Mouse (Mus musculus): ENCODE measurements at regions not wholly inside any gene's neighbourhood (a gene's known extent, or its start where the extent isn't known, plus 50 kb on each side); places are given as distances from the start of the nearest gene placed in this dataset.
"Not testable (repeated sequence)": the region's sequence is repeated elsewhere in the genome, so short reads cannot be mapped to it uniquely, and the experiment has no call there.

GRCm38 (mm10) chr9:15420677-15421076 is 63.1 kb upstream of the Cep295 start:
- DNase-seq (ENCODE audit: low read depth, low spot score): no peak

DNA sequence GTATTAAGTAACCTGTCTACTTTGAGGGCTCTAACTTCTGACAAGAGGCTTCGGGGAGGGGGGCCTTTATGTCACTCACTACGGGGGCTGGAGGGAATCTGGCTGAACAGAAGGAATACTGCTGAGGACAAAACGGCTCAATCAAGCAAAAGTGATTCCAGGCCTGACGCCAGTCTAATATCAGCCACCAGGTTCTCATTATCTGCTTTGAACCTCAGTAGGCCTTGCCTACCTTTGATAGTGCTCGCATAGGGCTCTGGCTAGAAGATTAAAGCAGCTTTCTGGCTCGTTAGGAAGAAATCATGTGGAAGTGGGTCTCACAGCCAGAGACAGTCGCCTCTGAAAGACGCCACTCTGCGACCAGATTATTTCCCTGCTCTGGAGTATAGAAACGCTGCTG is 64.3 kb upstream of the Cep295 start:
- no peak overlapping the region for H3K27ac ChIP-seq (ENCODE audit: insufficient read depth, low read depth, low read length, poor library complexity, severe bottlenecking)
- TF ChIP-seq ZC3H11A (IDR thresholded peaks at IDR 0.05; ENCODE audit: borderline replicate concordance, low read depth, low read length): no peak
- TF ChIP-seq CHD2 (IDR thresholded peaks at IDR 0.05; ENCODE audit: low read depth, low read length): no peak
- no peak for TF ChIP-seq ZNF384 (IDR thresholded peaks at IDR 0.05; ENCODE audit: low read depth, low read length)
- TF ChIP-seq HCFC1 (IDR thresholded peaks at IDR 0.05; ENCODE audit: borderline replicate concordance, insufficient read depth, low read length): no peak
- no peak for TF ChIP-seq MAFK (IDR thresholded peaks at IDR 0.05; ENCODE audit: insufficient read depth, low read depth, low read length)
- no peaks in the 10 kb centered on the region for H3K4me1 ChIP-seq (ENCODE audit: control insufficient read depth in 2 of 2, insufficient read depth in 2 of 2, low read length in 2 of 2, poor library complexity in 1 of 2)
- no peak for DNase-seq (ENCODE audit: low read depth, low spot score)
- no peak overlapping the region for H3K9ac ChIP-seq (ENCODE audit: insufficient read depth, low read depth, low read length, poor library complexity, severe bottlenecking)
- H3K9me3 ChIP-seq (ENCODE audit: control insufficient read depth, insufficient read depth, low read depth, low read length): no peaks in the 10 kb centered on the region
- H3K4me3 ChIP-seq (ENCODE audit: insufficient read depth in 1 of 2, low read depth in 1 of 2, low read length in 2 of 2, poor library complexity in 1 of 2, severe bottlenecking in 1 of 2): no peak overlapping the region
- in situ Hi-C loops (cut with MboI; ENCODE audit: low sequenced_read_pairs in 2 of 2, unreplicated experiment in 2 of 2): no loop called here
- no peaks in the 10 kb centered on the region for H3K36me3 ChIP-seq (ENCODE audit: control insufficient read depth, insufficient read depth, low read length, poor library complexity, severe bottlenecking)

More at GRCm38 (mm10) chr9:15420677-15421076, 63.1 kb upstream of the Cep295 start:
- H3K9me3 ChIP-seq (ENCODE audit: control insufficient read depth, insufficient read depth, low read depth, low read length): no peaks in the 10 kb centered on the region
- no peaks in the 10 kb centered on the region for H3K4me1 ChIP-seq (ENCODE audit: control insufficient read depth in 2 of 2, insufficient read depth in 2 of 2, low read length in 2 of 2, poor library complexity in 1 of 2)
- no peak overlapping the region for H3K4me3 ChIP-seq (ENCODE audit: insufficient read depth in 1 of 2, low read depth in 1 of 2, low read length in 2 of 2, poor library complexity in 1 of 2, severe bottlenecking in 1 of 2)
- H3K27ac ChIP-seq (ENCODE audit: insufficient read depth, low read depth, low read length, poor library complexity, severe bottlenecking): no peak overlapping the region
- in situ Hi-C loops (cut with MboI; ENCODE audit: low sequenced_read_pairs in 2 of 2, unreplicated experiment in 2 of 2): no loop called here
- no peak overlapping the region for H3K9ac ChIP-seq (ENCODE audit: insufficient read depth, low read depth, low read length, poor library complexity, severe bottlenecking)
- H3K36me3 ChIP-seq (ENCODE audit: control insufficient read depth, insufficient read depth, low read length, poor library complexity, severe bottlenecking): no peaks in the 10 kb centered on the region
- TF ChIP-seq HCFC1 (IDR thresholded peaks at IDR 0.05; ENCODE audit: borderline replicate concordance, insufficient read depth, low read length): no peak
- no peak for TF ChIP-seq ZNF384 (IDR thresholded peaks at IDR 0.05; ENCODE audit: low read depth, low read length)
- no peak for TF ChIP-seq MAFK (IDR thresholded peaks at IDR 0.05; ENCODE audit: insufficient read depth, low read depth, low read length)
- no peak for TF ChIP-seq ZC3H11A (IDR thresholded peaks at IDR 0.05; ENCODE audit: borderline replicate concordance, low read depth, low read length)
- TF ChIP-seq CHD2 (IDR thresholded peaks at IDR 0.05; ENCODE audit: low read depth, low read length): no peak

- H3K36me3 ChIP-seq (ENCODE audit: control insufficient read depth, insufficient read depth, low read length, poor library complexity, severe bottlenecking); H3K9ac ChIP-seq (ENCODE audit: insufficient read depth, low read depth, low read length, poor library complexity, severe bottlenecking); H3K9me3 ChIP-seq (ENCODE audit: control insufficient read depth, insufficient read depth, low read depth, low read length); in situ Hi-C loops (cut with MboI; ENCODE audit: low sequenced_read_pairs in 2 of 2, unreplicated experiment in 2 of 2); H3K27ac ChIP-seq (ENCODE audit: insufficient read depth, low read depth, low read length, poor library complexity, severe bottlenecking); H3K4me3 ChIP-seq (ENCODE audit: insufficient read depth in 1 of 2, low read depth in 1 of 2, low read length in 2 of 2, poor library complexity in 1 of 2, severe bottlenecking in 1 of 2); H3K4me1 ChIP-seq (ENCODE audit: control insufficient read depth in 2 of 2, insufficient read depth in 2 of 2, low read length in 2 of 2, poor library complexity in 1 of 2): not testable (repeated sequence)
- peak; percentile 9 for DNase-seq (ENCODE audit: low read depth, low spot score)
These were observed 59.0 kb upstream of the Smco4 start for GRCm38 (mm10) chr9:15434279-15434678.

- Histone ChIP-seq H3K4me3 (ENCODE audit: insufficient read depth in 1 of 2, low read depth in 1 of 2, low read length in 2 of 2, poor library complexity in 1 of 2, severe bottlenecking in 1 of 2) (no peak overlapping the region), H3K9me3 (ENCODE audit: control insufficient read depth, insufficient read depth, low read depth, low read length) (no peaks in the 10 kb centered on the region), H3K36me3 (ENCODE audit: control insufficient read depth, insufficient read depth, low read length, poor library complexity, severe bottlenecking) (no peaks in the 10 kb centered on the region), H3K27ac (ENCODE audit: insufficient read depth, low read depth, low read length, poor library complexity, severe bottlenecking) (no peak overlapping the region), H3K4me1 (ENCODE audit: control insufficient read depth in 2 of 2, insufficient read depth in 2 of 2, low read length in 2 of 2, poor library complexity in 1 of 2) (peaks cover 0 to 2% of the 10 kb centered on the region in 2 experiments; a peak in 1 of 4 replicates), H3K9ac (ENCODE audit: insufficient read depth, low read depth, low read length, poor library complexity, severe bottlenecking) (no peak overlapping the region)
- TF ChIP-seq ZNF384 (IDR thresholded peaks at IDR 0.05; ENCODE audit: low read depth, low read length) (no peak), ZC3H11A (IDR thresholded peaks at IDR 0.05; ENCODE audit: borderline replicate concordance, low read depth, low read length) (no peak), CHD2 (IDR thresholded peaks at IDR 0.05; ENCODE audit: low read depth, low read length) (no peak), HCFC1 (IDR thresholded peaks at IDR 0.05; ENCODE audit: borderline replicate concordance, insufficient read depth, low read length) (no peak), MAFK (IDR thresholded peaks at IDR 0.05; ENCODE audit: insufficient read depth, low read depth, low read length) (no peak)
- in situ Hi-C loops (cut with MboI; ENCODE audit: low sequenced_read_pairs in 2 of 2, unreplicated experiment in 2 of 2): no loop called here
- DNase-seq (ENCODE audit: low read depth, low spot score): no peak
These were observed 53.8 kb upstream of the Smco4 start for GRCm38 (mm10) chr9:15439319-15439980.

GRCm38 (mm10) chr9:15442131-15442530 is 51.1 kb upstream of the Smco4 start:
- no peak for DNase-seq (ENCODE audit: low read depth, low spot score)
- in situ Hi-C loops (cut with MboI; ENCODE audit: low sequenced_read_pairs in 2 of 2, unreplicated experiment in 2 of 2): no loop called here
- Histone ChIP-seq H3K4me3 (ENCODE audit: insufficient read depth in 1 of 2, low read depth in 1 of 2, low read length in 2 of 2, poor library complexity in 1 of 2, severe bottlenecking in 1 of 2) (no peak overlapping the region), H3K36me3 (ENCODE audit: control insufficient read depth, insufficient read depth, low read length, poor library complexity, severe bottlenecking) (no peaks in the 10 kb centered on the region), H3K27ac (ENCODE audit: insufficient read depth, low read depth, low read length, poor library complexity, severe bottlenecking) (no peak overlapping the region), H3K4me1 (ENCODE audit: control insufficient read depth in 2 of 2, insufficient read depth in 2 of 2, low read length in 2 of 2, poor library complexity in 1 of 2) (peaks cover 0 to 2% of the 10 kb centered on the region in 2 experiments; a peak in 1 of 4 replicates), H3K9me3 (ENCODE audit: control insufficient read depth, insufficient read depth, low read depth, low read length) (no peaks in the 10 kb centered on the region), H3K9ac (ENCODE audit: insufficient read depth, low read depth, low read length, poor library complexity, severe bottlenecking) (no peak overlapping the region)
- TF ChIP-seq MAFK (IDR thresholded peaks at IDR 0.05; ENCODE audit: insufficient read depth, low read depth, low read length) (no peak), ZC3H11A (IDR thresholded peaks at IDR 0.05; ENCODE audit: borderline replicate concordance, low read depth, low read length) (no peak), HCFC1 (IDR thresholded peaks at IDR 0.05; ENCODE audit: borderline replicate concordance, insufficient read depth, low read length) (no peak), ZNF384 (IDR thresholded peaks at IDR 0.05; ENCODE audit: low read depth, low read length) (no peak)

Measured in ES-E14 (cell line).